Mouse (Mus musculus) frontal cortex, adult (tissue): ENCODE results near the gene Gpc5.

Experiments
- ATAC-seq: cut with Nextera tagmentation; 2 replicates; pipeline ENCODE4 v1.9.2; 2017; ENCODE audit warnings: mild to moderate bottlenecking, moderate library complexity, mixed read lengths; ENCODE audit not compliant: low TSS enrichment

Gene Gpc5

GRCm38 (mm10) chr14:115106326-115106725, 14.3 kb downstream of the Gpc5 start:
- ATAC-seq: no peak

GRCm38 (mm10) chr14:115107467-115107866, 15.5 kb downstream of the Gpc5 start:
- no peak for ATAC-seq

- ATAC-seq: no peak
Observed at GRCm38 (mm10) chr14:115118626-115119025, 26.6 kb downstream of the Gpc5 start.

GRCm38 (mm10) chr14:115148821-115149220, 56.8 kb downstream of the Gpc5 start:
- ATAC-seq: no peak

GRCm38 (mm10) chr14:115156597-115156996, 64.6 kb downstream of the Gpc5 start:
- ATAC-seq: no peak

GRCm38 (mm10) chr14:115177322-115177836, 85.4 kb downstream of the Gpc5 start:
- no peak for ATAC-seq

- no peak for ATAC-seq
Observed at GRCm38 (mm10) chr14:115179925-115180324, 87.9 kb downstream of the Gpc5 start.

GRCm38 (mm10) chr14:115188256-115188655, 96.2 kb downstream of the Gpc5 start:
- no peak for ATAC-seq

GRCm38 (mm10) chr14:115228075-115228474, 136.1 kb downstream of the Gpc5 start:
- no peak for ATAC-seq

GRCm38 (mm10) chr14:115236387-115236786, 144.4 kb downstream of the Gpc5 start:
- ATAC-seq: no peak

- ATAC-seq: no peak; the same call in 1 of the 2 replicates
Observed at GRCm38 (mm10) chr14:115240621-115241373, 148.8 kb downstream of the Gpc5 start.

- ATAC-seq: no peak
Observed at GRCm38 (mm10) chr14:115250537-115250936, 158.5 kb downstream of the Gpc5 start.

GRCm38 (mm10) chr14:115251791-115252190, 159.8 kb downstream of the Gpc5 start:
- ATAC-seq: no peak

GRCm38 (mm10) chr14:115253155-115253554, 161.1 kb downstream of the Gpc5 start:
- no peak for ATAC-seq

GRCm38 (mm10) chr14:115253685-115254084, 161.7 kb downstream of the Gpc5 start:
- no peak for ATAC-seq

- no peak for ATAC-seq
Observed at GRCm38 (mm10) chr14:115269703-115270402, 177.8 kb downstream of the Gpc5 start.

- no peak for ATAC-seq
Observed at GRCm38 (mm10) chr14:115270445-115270844, 178.4 kb downstream of the Gpc5 start.

- ATAC-seq: no peak
Observed at GRCm38 (mm10) chr14:115282782-115283181, 190.8 kb downstream of the Gpc5 start.

- ATAC-seq: no peak
Observed at GRCm38 (mm10) chr14:115324247-115324646, 232.2 kb downstream of the Gpc5 start.

GRCm38 (mm10) chr14:115326426-115326825, 234.4 kb downstream of the Gpc5 start:
- no peak for ATAC-seq

- no peak for ATAC-seq
Observed at GRCm38 (mm10) chr14:115339084-115339483, 247.1 kb downstream of the Gpc5 start.

- no peak for ATAC-seq
Observed at GRCm38 (mm10) chr14:115342597-115342996, 250.6 kb downstream of the Gpc5 start.

- no peak for ATAC-seq
Observed at GRCm38 (mm10) chr14:115349448-115349847, 257.4 kb downstream of the Gpc5 start.
